Mouse (Mus musculus) hindbrain, postnatal 0 days (tissue): Measurements from ENCODE around the gene Stat2. TPM values are rescaled to one million over a fixed set of nuclear protein-coding genes. Genes with fewer than 3 reads are reported as not detected.

Source experiments
- ATAC-seq: fragments of 200-750 bp; cut with Nextera tagmentation; 2 replicates; pipeline ENCODE4 v1.8.0; 2017; ENCODE audit warnings: mild to moderate bottlenecking, moderate TSS enrichment, moderate library complexity
- DNase-seq: peaks from one replicate; pipeline ENCODE4 v3.0.0-alpha.2; 2015; ENCODE audit warnings: low spot score
- H3K27ac ChIP-seq: fragments of 300-500 bp; sonication (generic); 2 replicates; pipeline ENCODE4 v1.5.1; 2014; ENCODE audit warnings: mild to moderate bottlenecking
- H3K27me3 ChIP-seq: fragments of 300-500 bp; sonication (generic); 2 replicates; pipeline ENCODE4 v1.6.1; 2014; ENCODE audit warnings: low read length, mixed read lengths; ENCODE audit not compliant: insufficient read depth
- H3K36me3 ChIP-seq: fragments of 300-500 bp; sonication (generic); 2 replicates; pipeline ENCODE4 v1.6.1; 2014; ENCODE audit warnings: low read length, mixed read lengths; ENCODE audit not compliant: insufficient read depth
- H3K4me1 ChIP-seq: fragments of 300-500 bp; sonication (generic); 2 replicates; pipeline ENCODE4 v1.6.1; 2014; ENCODE audit warnings: antibody characterized with exemption, low read length, mixed read lengths; ENCODE audit not compliant: insufficient read depth
- H3K4me2 ChIP-seq: fragments of 300-500 bp; sonication (generic); 2 replicates; pipeline ENCODE4 v1.6.1; 2014; ENCODE audit warnings: low read depth, mild to moderate bottlenecking, low read length, moderate library complexity, mixed read lengths
- H3K4me3 ChIP-seq: fragments of 300-500 bp; sonication (generic); 2 replicates; pipeline ENCODE4 v1.5.1; 2014; ENCODE audit warnings: low read length
- H3K9ac ChIP-seq: fragments of 300-500 bp; sonication (generic); replicated peaks from 2 replicates; pipeline ENCODE4 v1.6.1; 2014; ENCODE audit warnings: mild to moderate bottlenecking, low read length, moderate library complexity, mixed read lengths
- H3K9me3 ChIP-seq: fragments of 300-500 bp; sonication (generic); 2 replicates; pipeline ENCODE4 v1.6.1; 2016; ENCODE audit warnings: low read length, mixed read lengths
- CTCF ChIP-seq: IDR thresholded peaks from 2 replicates; pipeline ENCODE4 v1.5.1; 2016; ENCODE audit warnings: antibody characterized with exemption, control low read depth, low read depth
- WGBS: fragments of 180-500 bp; shearing (Covaris S2); extraction: QIAGEN DNeasy Blood & Tissue Kit; methylation state at CpG from one replicate; pipeline ENCODE4 v1.1.7; 2014; 5-methylcytosine and 5-hydroxymethylcytosine counted together
- polyA plus RNA-seq: library from polyadenylated mRNA; unstranded; fragments of >200 nt; fragmentation: Nextera tagmentation; extraction: Ambion mirVana; gene quantifications from 2 replicates; pipeline ENCODE4 v1.2.1, GENCODE M21; 2015
- total RNA-seq: library from RNA; depleted of rRNA; stranded (reverse); fragments of >200 nt; gene quantifications from 2 replicates; pipeline ENCODE4 v1.2.3, GENCODE M21; 2014

Stat2 gene
- total and polyA plus RNA-seq, 2 experiments from 2014 or later, result 8.5 to 9.7 TPM

GRCm38 (mm10) chr10:128231146-128231545 is 39.2 kb upstream of the Stat2 start:
- H3K9me3 ChIP-seq, result no peaks in the 10 kb centered on the region
- H3K4me3 ChIP-seq, result peak overlapping the region; percentile 60
- ATAC-seq (no peak), DNase-seq (no peak)
- H3K4me1 ChIP-seq, result 0 out of 2 replicates have a peak, but pooled peaks cover 3% of the 10 kb centered on the region
- no peaks in the 10 kb centered on the region for H3K36me3 ChIP-seq
- H3K4me2 ChIP-seq, result peak overlapping the region; percentile 64
- TF ChIP-seq CTCF, result no peak
- WGBS, result 18% methylated on average over 5 of the region's 5 CpGs
- no peak overlapping the region for H3K27ac ChIP-seq
- H3K27me3 ChIP-seq, result no peaks in the 10 kb centered on the region
- no peak overlapping the region for H3K9ac ChIP-seq

GRCm38 (mm10) chr10:128231697-128232419 is 38.5 kb upstream of the Stat2 start, which contains the start of gene Timeless:
Gene Timeless (plus strand): TSS chr10:128232065.
- Histone ChIP-seq H3K27ac (peak within 1 kb of the TSS; percentile 88), H3K9me3 (no peaks in the 10 kb centered on the region), H3K4me1 (0 out of 2 replicates have a peak, but pooled peaks cover 3% of the 10 kb centered on the region), H3K4me3 (peak within 1 kb of the TSS; percentile 60), H3K9ac (peak within 1 kb of the TSS; percentile 67), H3K36me3 (no peaks in the 10 kb centered on the region), H3K4me2 (peak within 1 kb of the TSS; percentile 64), H3K27me3 (no peaks in the 10 kb centered on the region)
- ATAC-seq (peak; percentile 94), DNase-seq (peak; percentile 90)
- no peak for TF ChIP-seq CTCF
- 2% methylated on average over 56 of the region's 58 CpGs for WGBS

GRCm38 (mm10) chr10:128232420-128232985 is 37.9 kb upstream of the Stat2 start:
- Histone ChIP-seq H3K9me3 (no peaks in the 10 kb centered on the region), H3K4me1 (0 out of 2 replicates have a peak, but pooled peaks cover 3% of the 10 kb centered on the region), H3K36me3 (no peaks in the 10 kb centered on the region), H3K9ac (peak overlapping the region; percentile 67), H3K27ac (peak overlapping the region; percentile 88), H3K27me3 (no peaks in the 10 kb centered on the region), H3K4me3 (peak overlapping the region; percentile 60), H3K4me2 (peak overlapping the region; percentile 64)
- WGBS, result under 1% methylated on average over 14 of the region's 14 CpGs
- ATAC-seq, result no peak; the same call in 1 of the 2 replicates
- peak; percentile 91 for DNase-seq
- peak; percentile 81 for TF ChIP-seq CTCF

- no peak overlapping the region for H3K27ac ChIP-seq
- no peaks in the 10 kb centered on the region for H3K4me1 ChIP-seq
- no peak overlapping the region for H3K4me2 ChIP-seq
- no peak overlapping the region for H3K4me3 ChIP-seq
- no peaks in the 10 kb centered on the region for H3K27me3 ChIP-seq
- no peak for TF ChIP-seq CTCF
- H3K36me3 ChIP-seq, result peaks cover 5% of the 10 kb centered on the region; the same call in 1 of the 2 replicates
- H3K9me3 ChIP-seq, result no peaks in the 10 kb centered on the region
- 79% methylated on average over 4 of the region's 4 CpGs for WGBS
- ATAC-seq (no peak), DNase-seq (no peak)
- no peak overlapping the region for H3K9ac ChIP-seq
These were observed 34.0 kb upstream of the Stat2 start for GRCm38 (mm10) chr10:128236321-128236720.

GRCm38 (mm10) chr10:128237807-128238480 is 32.4 kb upstream of the Stat2 start:
- no peak for ATAC-seq
- H3K27me3 ChIP-seq, result no peaks in the 10 kb centered on the region
- no peak overlapping the region for H3K4me2 ChIP-seq
- 70% methylated on average over 15 of the region's 15 CpGs for WGBS
- DNase-seq, result peak; percentile 21
- no peak overlapping the region for H3K9ac ChIP-seq
- H3K4me3 ChIP-seq, result no peak overlapping the region
- H3K4me1 ChIP-seq, result no peaks in the 10 kb centered on the region
- no peak overlapping the region for H3K27ac ChIP-seq
- H3K9me3 ChIP-seq, result no peaks in the 10 kb centered on the region
- no peak for TF ChIP-seq CTCF
- peaks cover 5% of the 10 kb centered on the region; the same call in 1 of the 2 replicates for H3K36me3 ChIP-seq

GRCm38 (mm10) chr10:128239140-128239539 is 31.2 kb upstream of the Stat2 start:
- DNase-seq, result no peak
- H3K36me3 ChIP-seq, result peaks cover 9% of the 10 kb centered on the region
- ATAC-seq, result no peak
- no peak overlapping the region for H3K4me3 ChIP-seq
- WGBS, result 95% methylated on average over 4 of the region's 4 CpGs
- no peak overlapping the region for H3K27ac ChIP-seq
- H3K4me2 ChIP-seq, result no peak overlapping the region
- no peak for TF ChIP-seq CTCF
- H3K27me3 ChIP-seq, result no peaks in the 10 kb centered on the region
- no peak overlapping the region for H3K9ac ChIP-seq
- no peaks in the 10 kb centered on the region for H3K9me3 ChIP-seq
- no peaks in the 10 kb centered on the region for H3K4me1 ChIP-seq
